Mouse (Mus musculus) ES-CJ7 (cell line): ENCODE measurements around the gene Vmn2r112.
"Not testable (repeated sequence)": the region's sequence is repeated elsewhere in the genome, so short reads cannot be mapped to it uniquely, and the experiment has no call there.

ENCODE experiments used
- DNase-seq: peaks from one replicate; pipeline ENCODE4 v3.0.0; 2011; ENCODE audit warnings: low read depth, low spot score

Gene Vmn2r112

GRCm38 (mm10) chr17:22600651-22601050, at the start of gene Vmn2r112:
Vmn2r112 (plus strand) TSS chr17:22600951.
- DNase-seq, result not testable (repeated sequence)

GRCm38 (mm10) chr17:22573382-22573781, 27.4 kb upstream of the Vmn2r112 start, which contains the start of gene Vmn2r111:
Vmn2r111 (minus strand) TSS chr17:22573482.
- not testable (repeated sequence) for DNase-seq

- peak; percentile 37 for DNase-seq
Measured at GRCm38 (mm10) chr17:22630646-22631045, 29.9 kb downstream of the Vmn2r112 start.
